Mouse (Mus musculus): ENCODE measurements around the gene Carf. TPM values are rescaled to one million over a fixed set of nuclear protein-coding genes. Genes with fewer than 3 reads are reported as not detected.

The Carf gene
- total and polyA plus RNA-seq, 2 experiments from 2014 or later, result 3.7 to 4.3 TPM

DNA sequence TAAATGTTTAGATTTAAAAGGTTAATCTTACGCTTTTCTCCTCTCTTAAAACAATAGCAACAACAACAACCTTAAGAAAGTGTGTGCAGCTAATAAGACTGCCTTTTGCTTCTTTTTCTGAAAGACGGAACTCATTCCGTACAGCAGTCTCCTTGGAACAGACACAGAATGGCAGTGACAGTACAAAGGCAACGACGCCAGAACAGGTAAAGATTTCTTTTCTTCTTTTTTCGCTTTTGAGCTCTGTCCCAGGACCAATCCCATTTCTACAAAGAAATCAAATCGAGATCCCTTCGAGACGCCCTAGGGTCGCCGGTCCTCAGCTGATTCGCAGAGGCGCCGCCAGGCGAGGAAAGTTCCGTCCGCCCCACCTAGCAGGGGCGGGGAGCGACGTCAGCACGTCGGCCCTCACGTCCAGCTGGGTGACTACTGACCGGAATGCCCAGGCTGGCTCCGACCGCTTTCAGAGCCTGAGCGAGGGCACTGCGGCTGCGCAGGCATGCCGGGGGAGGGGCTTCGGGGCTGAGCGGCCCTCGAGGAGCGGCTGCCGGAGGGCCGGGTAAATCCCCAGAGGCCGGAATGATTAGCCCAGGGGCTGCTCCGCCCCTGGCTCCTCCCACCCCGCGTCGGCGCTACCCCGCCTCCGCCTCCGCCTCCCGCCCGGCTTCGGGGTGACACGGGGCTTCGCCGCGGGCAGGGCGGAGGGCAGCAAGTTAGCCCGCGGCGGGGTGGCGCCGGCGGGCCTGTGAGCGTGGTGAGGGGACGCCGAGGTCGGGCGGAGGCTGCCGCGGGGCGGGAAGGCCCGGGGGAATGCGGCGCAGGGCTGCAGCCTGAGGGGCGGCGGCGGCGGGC is 82.1 kb downstream of the Carf start, which contains the start of gene Nbeal1:
Gene Nbeal1, plus strand, starts transcription at position 668 of the 852 bp plus-strand sequence.
- peak within 1 kb of the TSS; percentile 66 for H3K4me2 ChIP-seq (ENCODE audit: low read depth, low read length)
- WGBS, result under 1% methylated on average over 52 of the region's 74 CpGs
- peak within 1 kb of the TSS; percentile 99 for H3K27ac ChIP-seq (ENCODE audit: low read depth)
- TF ChIP-seq CTCF (IDR thresholded peaks at IDR 0.05; ENCODE audit: low read depth), result peak; percentile 36
- TF ChIP-seq EP300 (IDR thresholded peaks at IDR 0.05; ENCODE audit: low read depth), result 0 out of 2 replicates have a peak, but pooled peaks have one; percentile 45
- peaks cover 7% of the 10 kb centered on the region; the same call in 1 of the 2 replicates for H3K4me1 ChIP-seq (ENCODE audit: control insufficient read depth, insufficient read depth)
- peak within 1 kb of the TSS; percentile 87 for H3K9ac ChIP-seq (replicated peaks; ENCODE audit: low read depth, low read length)
- 0 out of 2 replicates have a peak, but pooled peaks cover 7% of the 10 kb centered on the region for H3K36me3 ChIP-seq (replicated peaks; ENCODE audit: control insufficient read depth, insufficient read depth, low read length)
- H3K27me3 ChIP-seq (ENCODE audit: control insufficient read depth, insufficient read depth, low read length), result no peaks in the 10 kb centered on the region
- peak within 1 kb of the TSS; percentile 94 for H3K4me3 ChIP-seq (ENCODE audit: low read depth, low read length)
- peak; percentile 98 for DNase-seq (ENCODE audit: low spot score)
- no peaks in the 10 kb centered on the region for H3K9me3 ChIP-seq (replicated peaks; ENCODE audit: control insufficient read depth, low read length)
- peak; percentile 99 for ATAC-seq (ENCODE audit: insufficient read depth, low read depth)

DNA sequence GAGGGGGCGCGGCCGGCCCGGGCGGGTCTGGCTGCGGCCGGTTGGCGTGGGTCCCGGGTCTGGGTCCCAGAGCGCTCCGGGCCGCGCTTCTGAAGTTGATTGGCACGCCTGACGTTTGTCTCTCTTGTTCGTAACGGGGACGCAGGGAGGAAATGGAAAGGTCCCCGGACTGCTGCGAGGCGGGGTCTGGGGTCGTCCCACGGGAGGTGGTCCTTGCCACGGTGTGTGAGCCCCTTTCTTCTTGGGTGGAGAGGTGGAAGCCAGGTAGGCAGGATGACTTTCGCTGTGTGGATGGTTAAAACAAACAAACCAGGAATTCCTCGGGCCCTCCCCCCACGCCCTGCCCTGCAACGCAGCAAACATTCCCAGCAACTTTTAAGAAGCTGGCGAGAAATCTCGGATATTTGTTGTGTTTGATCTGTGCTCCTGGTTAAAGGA is 82.8 kb downstream of the Carf start:
- Histone ChIP-seq H3K27me3 (ENCODE audit: control insufficient read depth, insufficient read depth, low read length) (no peaks in the 10 kb centered on the region), H3K4me1 (ENCODE audit: control insufficient read depth, insufficient read depth) (peaks cover 7% of the 10 kb centered on the region; the same call in 1 of the 2 replicates), H3K27ac (ENCODE audit: low read depth) (peak overlapping the region; percentile 99), H3K9me3 (replicated peaks; ENCODE audit: control insufficient read depth, low read length) (no peaks in the 10 kb centered on the region), H3K4me2 (ENCODE audit: low read depth, low read length) (peak overlapping the region; percentile 66), H3K4me3 (ENCODE audit: low read depth, low read length) (peak overlapping the region; percentile 94), H3K9ac (replicated peaks; ENCODE audit: low read depth, low read length) (peak overlapping the region; percentile 87), H3K36me3 (replicated peaks; ENCODE audit: control insufficient read depth, insufficient read depth, low read length) (0 out of 2 replicates have a peak, but pooled peaks cover 7% of the 10 kb centered on the region)
- TF ChIP-seq CTCF (IDR thresholded peaks at IDR 0.05; ENCODE audit: low read depth) (no peak), EP300 (IDR thresholded peaks at IDR 0.05; ENCODE audit: low read depth) (no peak)
- DNase-seq (ENCODE audit: low spot score) (peak; percentile 71), ATAC-seq (ENCODE audit: insufficient read depth, low read depth) (peak; percentile 72)
- under 1% methylated on average over 23 of the region's 30 CpGs for WGBS

DNA sequence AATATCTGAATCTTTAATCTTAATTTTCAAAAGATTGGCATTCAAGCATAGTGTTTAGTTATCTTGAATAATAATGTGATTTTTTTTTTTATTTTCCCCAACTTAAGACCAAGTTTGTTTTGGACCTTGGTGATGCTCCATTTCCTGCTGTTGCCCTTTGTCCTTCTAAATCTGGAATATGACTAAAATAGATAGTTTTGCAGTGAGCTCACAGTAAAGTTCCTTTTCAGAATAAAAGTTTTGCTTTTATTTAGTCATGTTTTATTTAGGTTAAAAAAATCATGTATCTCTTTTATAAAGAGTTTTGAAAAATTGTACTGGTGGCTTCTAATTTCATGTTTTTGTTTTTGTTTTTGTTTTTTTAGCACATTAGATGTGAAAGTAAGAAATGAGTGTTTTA is 90.4 kb downstream of the Carf start:
- H3K27me3 ChIP-seq (ENCODE audit: control insufficient read depth, insufficient read depth, low read length), result no peaks in the 10 kb centered on the region
- no peaks in the 10 kb centered on the region for H3K4me1 ChIP-seq (ENCODE audit: control insufficient read depth, insufficient read depth)
- H3K4me3 ChIP-seq (ENCODE audit: low read depth, low read length), result no peak overlapping the region
- DNase-seq (ENCODE audit: low spot score) (peak; percentile 43), ATAC-seq (ENCODE audit: insufficient read depth, low read depth) (no peak)
- H3K9ac ChIP-seq (replicated peaks; ENCODE audit: low read depth, low read length), result no peak overlapping the region
- TF ChIP-seq EP300 (IDR thresholded peaks at IDR 0.05; ENCODE audit: low read depth) (0 out of 2 replicates have a peak, but pooled peaks have one; percentile 20), CTCF (IDR thresholded peaks at IDR 0.05; ENCODE audit: low read depth) (no peak)
- 0 out of 2 replicates have a peak, but pooled peaks cover 7% of the 10 kb centered on the region for H3K36me3 ChIP-seq (replicated peaks; ENCODE audit: control insufficient read depth, insufficient read depth, low read length)
- no peaks in the 10 kb centered on the region for H3K9me3 ChIP-seq (replicated peaks; ENCODE audit: control insufficient read depth, low read length)
- H3K27ac ChIP-seq (ENCODE audit: low read depth), result no peak overlapping the region
- H3K4me2 ChIP-seq (ENCODE audit: low read depth, low read length), result no peak overlapping the region

DNA sequence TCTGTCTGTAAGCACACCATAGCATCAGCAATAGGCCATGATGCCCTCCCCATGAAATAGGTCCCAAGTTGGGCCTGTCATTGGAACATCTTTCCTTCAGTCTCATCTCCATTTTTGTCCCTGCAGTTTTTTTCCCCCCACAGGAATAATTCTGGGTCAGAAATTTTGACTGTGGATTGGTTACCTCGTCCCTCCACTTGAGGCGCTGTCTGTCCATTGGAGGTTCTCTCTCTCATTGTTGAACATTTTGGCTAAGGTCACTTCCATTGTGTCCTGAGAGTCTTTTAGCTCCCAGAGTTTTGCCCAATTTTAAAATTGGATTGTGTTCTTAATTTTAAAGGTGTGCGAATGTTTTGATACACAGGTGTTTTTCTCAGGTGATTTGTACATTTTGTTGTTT is 98.8 kb downstream of the Carf start:
- Histone ChIP-seq H3K27ac (ENCODE audit: low read depth) (no peak overlapping the region), H3K9me3 (replicated peaks; ENCODE audit: control insufficient read depth, low read length) (no peaks in the 10 kb centered on the region), H3K27me3 (ENCODE audit: control insufficient read depth, insufficient read depth, low read length) (no peaks in the 10 kb centered on the region), H3K9ac (replicated peaks; ENCODE audit: low read depth, low read length) (no peak overlapping the region), H3K4me2 (ENCODE audit: low read depth, low read length) (no peak overlapping the region), H3K36me3 (replicated peaks; ENCODE audit: control insufficient read depth, insufficient read depth, low read length) (peaks cover 34% of the 10 kb centered on the region), H3K4me1 (ENCODE audit: control insufficient read depth, insufficient read depth) (no peaks in the 10 kb centered on the region), H3K4me3 (ENCODE audit: low read depth, low read length) (no peak overlapping the region)
- DNase-seq (ENCODE audit: low spot score) (no peak), ATAC-seq (ENCODE audit: insufficient read depth, low read depth) (no peak)
- no peak for TF ChIP-seq EP300 (IDR thresholded peaks at IDR 0.05; ENCODE audit: low read depth)
- peak; percentile 20 for TF ChIP-seq CTCF (IDR thresholded peaks at IDR 0.05; ENCODE audit: low read depth)
- 80% methylated on average over 3 of the region's 3 CpGs for WGBS

DNA sequence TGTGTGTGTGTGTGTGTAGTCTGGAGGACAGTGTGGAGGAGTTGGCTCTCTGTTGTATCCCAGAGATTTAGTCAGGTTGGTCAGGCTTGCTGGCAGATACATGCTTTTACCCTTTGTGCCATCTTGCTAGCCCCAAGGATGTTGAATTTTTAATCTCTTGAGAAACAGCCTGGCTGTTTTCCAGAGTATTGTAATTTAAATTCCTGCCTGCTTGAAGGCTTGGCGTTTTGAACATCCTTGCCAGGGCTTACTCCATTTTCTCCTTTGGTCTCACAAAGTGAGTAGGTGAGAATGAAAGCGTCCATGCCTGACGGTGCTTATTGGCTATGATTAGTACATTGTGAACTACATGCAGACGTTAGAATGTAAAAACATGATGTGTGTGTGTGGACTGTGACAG is 101.0 kb downstream of the Carf start:
- H3K27ac ChIP-seq (ENCODE audit: low read depth), result no peak overlapping the region
- no peak overlapping the region for H3K9ac ChIP-seq (replicated peaks; ENCODE audit: low read depth, low read length)
- no peaks in the 10 kb centered on the region for H3K27me3 ChIP-seq (ENCODE audit: control insufficient read depth, insufficient read depth, low read length)
- ATAC-seq (ENCODE audit: insufficient read depth, low read depth) (no peak), DNase-seq (ENCODE audit: low spot score) (no peak)
- H3K4me1 ChIP-seq (ENCODE audit: control insufficient read depth, insufficient read depth), result no peaks in the 10 kb centered on the region
- peaks cover 51% of the 10 kb centered on the region for H3K36me3 ChIP-seq (replicated peaks; ENCODE audit: control insufficient read depth, insufficient read depth, low read length)
- H3K4me2 ChIP-seq (ENCODE audit: low read depth, low read length), result no peak overlapping the region
- H3K9me3 ChIP-seq (replicated peaks; ENCODE audit: control insufficient read depth, low read length), result 0 out of 2 replicates have a peak, but pooled peaks cover 4% of the 10 kb centered on the region
- no peak overlapping the region for H3K4me3 ChIP-seq (ENCODE audit: low read depth, low read length)
- WGBS, result 50% methylated on average over 4 of the region's 4 CpGs
- TF ChIP-seq CTCF (IDR thresholded peaks at IDR 0.05; ENCODE audit: low read depth), result no peak

Other genes starting within 250 kb of the Carf start
- 7.3 and 7.7 TPM in 2 replicates for gene Fam117b, start 185.2 kb upstream of the Carf start, total RNA-seq (2014; rRNA removed; ENCODE audit: low replicate concordance)
- 2.3 and 2.4 TPM in 2 replicates for gene Fam117b, start 185.2 kb upstream of the Carf start, polyA plus RNA-seq (2015; fragmentation: Nextera tagmentation; extraction: Ambion mirVana)
- gene Ica1l, start 55.1 kb upstream of the Carf start, total RNA-seq (2014; rRNA removed; ENCODE audit: low replicate concordance), result not detected in 2 replicates
- gene Ica1l, start 55.1 kb upstream of the Carf start, polyA plus RNA-seq (2015; fragmentation: Nextera tagmentation; extraction: Ambion mirVana), result 0.19 and 0.20 TPM in 2 replicates
- gene Wdr12, start 398 bp downstream of the Carf start, total RNA-seq (2014; rRNA removed; ENCODE audit: low replicate concordance), result 10.8 and 24.2 TPM in 2 replicates
- 19.5 and 20.5 TPM in 2 replicates for gene Wdr12, start 398 bp downstream of the Carf start, polyA plus RNA-seq (2015; fragmentation: Nextera tagmentation; extraction: Ambion mirVana)
- gene Nbeal1, start 82.4 kb downstream of the Carf start, total RNA-seq (2014; rRNA removed; ENCODE audit: low replicate concordance), result 19.8 and 28.1 TPM in 2 replicates
- 6.1 and 6.5 TPM in 2 replicates for gene Nbeal1, start 82.4 kb downstream of the Carf start, polyA plus RNA-seq (2015; fragmentation: Nextera tagmentation; extraction: Ambion mirVana)
- gene Cyp20a1, start 245.1 kb downstream of the Carf start, total RNA-seq (2014; rRNA removed; ENCODE audit: low replicate concordance), result 23.8 and 33.0 TPM in 2 replicates
- 14.7 TPM in 2 replicates for gene Cyp20a1, start 245.1 kb downstream of the Carf start, polyA plus RNA-seq (2015; fragmentation: Nextera tagmentation; extraction: Ambion mirVana)

Measured in heart, postnatal 0 days (tissue).